In genomic region chr3:53063423-53064147, GRCm38 (mm10) we compare ENCODE assay signal across 9 mouse cellular contexts. TPM values are rescaled to one million over a fixed set of nuclear protein-coding genes. Genes with fewer than 3 reads are reported as not detected.
A peak's percentile ranks its signal among the peaks of the same experiment; 100 is the strongest.
DNase-seq lines count a peak whose midpoint lies in the region; ATAC-seq and TF ChIP-seq lines count a peak whose summit lies in the region.
"Had no signal": no experiment of that assay in that cellular context is flagged by ENCODE, and none has a peak within 500 bp of the region (broad histone marks: within the 10 kb centered on the region; RNA-seq: fewer than 3 reads in every experiment).

No protein-coding gene starts in this region.

- H3K4me3 ChIP-seq in gastrocnemius, adult 2 months, result peak overlapping the region; percentile 42
- peak overlapping the region; percentile 2 for H3K4me3 ChIP-seq in heart, embryonic 16.5 days (ENCODE audit: low read length)

- H3K36me3 ChIP-seq in heart, embryonic 16.5 days (ENCODE audit: control insufficient read depth, insufficient read depth), result peaks cover 5% of the 10 kb centered on the region; the same call in 1 of the 2 replicates

- intact Hi-C loops in gastrocnemius, adult 2 months (cut with DNase I), result no loop called here

- H3K27ac ChIP-seq in gastrocnemius, adult 2 months, result peak overlapping the region; percentile 33
- H3K27ac ChIP-seq in heart, embryonic 16.5 days (ENCODE audit: low read length), result peak overlapping the region; percentile 77

- no peaks in the 10 kb centered on the region for H3K27me3 ChIP-seq in heart, embryonic 16.5 days (ENCODE audit: control insufficient read depth, insufficient read depth, low read length)

- peak overlapping the region; percentile 30; the same call in 1 of the 2 replicates for H3K9ac ChIP-seq in heart, embryonic 16.5 days (ENCODE audit: low read length)

- peaks cover 60% of the 10 kb centered on the region for H3K4me1 ChIP-seq in heart, embryonic 16.5 days (ENCODE audit: control insufficient read depth, insufficient read depth, low read length)

- 23% methylated on average over 13 of the region's 13 CpGs for WGBS in heart, embryonic 16.5 days

- DNase-seq in gastrocnemius, adult 2 months, result peak; percentile 65
- DNase-seq in gastrocnemius, postnatal 10 days, result no peak
- DNase-seq in 3134 (ENCODE audit: extremely low read depth, insufficient read length, low spot score) (peak; percentile 93), adipocyte (ENCODE audit: low spot score) (peak; percentile 46)
- DNase-seq in yolk sac, embryonic 10.5 days (ENCODE audit: low spot score), result no peak
- no peak for DNase-seq in frontal cortex, postnatal 36 days (ENCODE audit: low spot score in 2 of 2)
- DNase-seq in right cerebral cortex, adult 18-20 months, result no peak

- H3K4me2 ChIP-seq in heart, embryonic 16.5 days (ENCODE audit: low read depth, low read length), result peak overlapping the region; percentile 50

- H3K9me3 ChIP-seq in heart, embryonic 16.5 days (replicated peaks; ENCODE audit: control insufficient read depth, low read length), result 0 out of 2 replicates have a peak, but pooled peaks cover 4% of the 10 kb centered on the region

- peak; percentile 17; the same call in 1 of the 2 replicates for ATAC-seq in heart, embryonic 16.5 days (replicated peaks; ENCODE audit: extremely low read depth, insufficient read depth, low FRiP score)
- ATAC-seq: intestine, postnatal 0 days had no signal

- TF ChIP-seq CTCF in gastrocnemius, adult 2 months (IDR thresholded peaks at IDR 0.05), result no peak

RNA-seq across cellular contexts. Expression of gene Lhfp, which starts 22.3 kb away (rescaled TPM):
- total RNA-seq in gastrocnemius, adult 2 months (2021), result 10 to 100 TPM in 1 of 2 experiments, 1 to 10 TPM in 1; 10.0 to 16.6 TPM
- 10 to 100 TPM; 41.9 to 43.2 TPM for total RNA-seq in gastrocnemius, postnatal 10 days (2021)
- polyA plus RNA-seq in heart, embryonic 16.5 days (2015; fragmentation: Nextera tagmentation; extraction: Ambion mirVana), result 100 and 104 TPM in 2 replicates

RNA-seq across cellular contexts. Expression of gene Cog6, which starts 46.5 kb away (rescaled TPM):
- total RNA-seq in gastrocnemius, adult 2 months (2021), result 10 to 100 TPM; 42.1 to 45.1 TPM
- 10 to 100 TPM; 26.1 to 32.2 TPM for total RNA-seq in gastrocnemius, postnatal 10 days (2021)
- polyA plus RNA-seq in heart, embryonic 16.5 days (2015; fragmentation: Nextera tagmentation; extraction: Ambion mirVana), result 57.4 and 59.0 TPM in 2 replicates

Comparison
In these comparisons a context has a peak if more than half of its experiments do, and no peak if none do; other contexts are left out.
1. DNase-seq: peak in gastrocnemius, adult 2 months (single experiment), 3134 (single experiment) and adipocyte (single experiment); none in gastrocnemius, postnatal 10 days (single experiment), yolk sac, embryonic 10.5 days (single experiment), frontal cortex, postnatal 36 days (0 of 2) and right cerebral cortex, adult 18-20 months (single experiment).